Mouse (Mus musculus): ENCODE results near the gene Fbxo17.

DNA sequence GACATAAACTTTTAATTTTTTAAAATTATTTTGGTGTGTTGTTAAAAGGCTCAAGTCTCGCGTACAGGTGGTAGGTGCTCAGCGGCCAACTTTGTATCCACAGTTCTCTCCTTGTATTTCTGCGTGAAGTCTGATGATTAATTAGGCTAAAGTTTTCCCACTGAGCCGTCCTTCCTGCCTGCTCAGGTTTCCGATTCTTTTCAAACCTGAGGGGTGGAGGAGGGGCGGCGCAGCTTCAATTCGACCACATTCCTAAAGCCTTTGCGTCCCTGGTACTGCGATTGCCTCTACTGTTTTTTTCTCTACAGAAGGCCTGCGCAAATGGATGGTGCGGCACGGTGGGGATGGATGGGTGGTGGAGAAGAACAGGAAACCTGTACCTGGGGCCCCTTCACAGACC lies 22.2 kb upstream of the Fbxo17 start:
- TF ChIP-seq POLR2A (IDR thresholded peaks at IDR 0.05; ENCODE audit: borderline replicate concordance, control insufficient read depth, low read depth, low read length) (no peak), CTCF (IDR thresholded peaks at IDR 0.05; ENCODE audit: control insufficient read depth, insufficient read depth, low read length) (no peak)

Data from bone marrow, adult 2 months (tissue).